Mouse (Mus musculus) heart, postnatal 4 days (tissue): ENCODE data around the gene Stac3. TPM values are rescaled to one million over a fixed set of nuclear protein-coding genes. Genes with fewer than 3 reads are reported as not detected.

ENCODE experiments used
- DNase-seq: peaks from one replicate; pipeline ENCODE4 v3.0.0; 2021
- total RNA-seq, 2 experiments: library from RNA; stranded (reverse); gene quantifications; 2 replicates each; pipeline ENCODE4 v1.2.3; 2021

Gene Stac3
- total RNA-seq: 1 to 10 TPM; 1.8 to 1.9 TPM

- DNase-seq: no peak
Observed at GRCm38 (mm10) chr10:127500894-127501893, at the start of gene Stac3. TSS of gene Stac3 (plus strand) at chr10:127501686.

- no peak for DNase-seq
Observed at GRCm38 (mm10) chr10:127453701-127454100, 47.8 kb upstream of the Stac3 start.

GRCm38 (mm10) chr10:127462411-127463096, 38.9 kb upstream of the Stac3 start:
- DNase-seq: no peak

- DNase-seq: peak; percentile 11
Observed at GRCm38 (mm10) chr10:127471281-127471988, 30.1 kb upstream of the Stac3 start.

DNA sequence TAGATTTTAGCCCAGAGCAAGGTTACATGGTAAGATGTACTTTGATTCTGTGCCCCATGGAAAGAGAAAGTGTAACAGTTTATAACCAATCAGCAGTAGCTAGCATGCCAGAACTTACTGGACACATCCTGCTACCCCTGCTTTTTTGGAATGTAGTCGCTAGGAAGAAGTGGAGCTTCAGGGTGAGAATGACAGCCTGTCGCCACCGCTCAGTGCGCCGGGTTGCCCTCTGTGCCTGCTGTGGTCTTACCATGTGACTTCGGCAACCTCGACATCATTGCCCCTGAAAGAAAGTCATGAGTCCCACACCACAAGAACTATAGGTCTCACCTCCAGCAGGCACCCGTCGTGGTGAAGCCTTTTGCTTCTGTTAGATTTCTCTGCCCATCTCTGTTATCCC, 28.8 kb upstream of the Stac3 start:
- DNase-seq: no peak

DNA sequence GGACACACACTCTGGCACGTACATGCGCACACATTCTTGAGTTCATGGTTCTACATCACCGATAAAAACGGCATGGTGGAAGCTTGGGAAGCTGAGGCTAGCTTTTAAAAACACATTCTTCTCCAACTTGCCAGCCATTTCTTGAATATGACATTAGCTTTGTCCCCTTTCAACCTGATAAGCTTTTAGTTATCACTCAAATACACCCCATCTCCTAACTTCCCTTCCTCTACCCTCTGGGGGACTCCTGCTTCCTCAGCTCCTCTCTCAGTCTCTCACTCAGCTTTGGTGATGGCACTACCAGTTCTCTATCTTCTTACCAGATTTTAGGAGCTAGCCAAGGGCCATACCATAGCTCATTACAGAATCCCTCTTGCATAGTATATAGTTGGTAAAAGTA, 26.3 kb upstream of the Stac3 start:
- DNase-seq: no peak

DNA sequence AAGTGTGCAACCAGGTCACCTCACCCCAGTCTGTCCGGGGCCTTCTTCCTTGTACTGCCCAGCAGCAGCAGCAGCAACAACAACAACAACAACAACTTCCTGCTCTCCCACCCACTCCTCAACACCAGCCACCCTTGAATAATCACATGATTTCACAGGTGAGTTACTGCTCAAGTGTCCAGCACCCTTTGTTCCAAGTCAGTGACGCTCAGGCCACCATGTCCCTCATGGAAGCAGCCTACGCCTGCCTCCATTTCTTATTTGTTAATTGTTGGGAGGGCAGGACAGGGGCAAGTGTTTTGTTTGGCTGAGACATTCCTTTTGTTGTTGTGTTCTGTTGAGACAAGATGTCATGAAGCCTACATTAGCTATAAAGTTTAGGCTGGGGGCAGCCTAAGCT, 24.9 kb upstream of the Stac3 start:
- no peak for DNase-seq

DNA sequence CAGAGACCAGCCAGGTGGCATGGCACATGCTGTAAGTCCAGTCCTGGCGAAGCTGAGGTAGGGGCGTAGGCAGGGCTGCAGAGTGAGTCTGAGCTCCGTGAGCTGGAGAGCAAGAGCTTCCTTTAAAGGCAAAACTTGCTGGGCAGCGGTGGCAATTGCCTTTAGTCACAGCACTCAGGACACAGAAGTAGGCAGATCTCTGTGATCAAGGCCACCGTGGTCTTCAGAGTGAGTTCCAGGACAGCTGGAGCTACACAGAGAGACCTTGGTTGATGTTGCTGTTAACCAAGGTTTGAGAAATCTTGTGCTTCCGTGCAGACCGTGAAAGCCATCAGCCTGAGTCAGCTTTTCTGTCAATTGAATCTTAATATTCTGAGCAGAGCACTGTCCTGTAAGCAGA, 24.2 kb upstream of the Stac3 start:
- no peak for DNase-seq

DNA sequence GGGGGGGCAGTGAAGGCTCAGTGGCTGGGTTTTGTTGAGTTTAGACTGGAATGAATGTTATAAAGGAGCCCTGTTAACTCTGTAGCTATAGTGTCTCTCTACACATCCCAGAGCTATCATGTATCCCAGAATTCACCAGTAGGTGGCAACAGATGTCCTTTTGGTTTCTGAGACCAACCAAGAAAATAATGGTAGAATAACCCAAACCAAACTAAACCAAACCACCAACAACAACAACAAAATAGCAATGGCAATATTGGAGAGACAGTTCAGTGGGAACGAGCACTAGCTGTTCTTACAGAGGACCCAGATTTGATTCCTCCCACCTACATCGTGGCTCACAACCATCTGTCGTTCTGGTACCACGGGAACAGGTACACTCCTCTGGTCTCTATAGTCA, 22.4 kb upstream of the Stac3 start:
- peak; percentile 25 for DNase-seq

- peak; percentile 61 for DNase-seq
Observed at GRCm38 (mm10) chr10:127480833-127481813, 20.4 kb upstream of the Stac3 start.

GRCm38 (mm10) chr10:127485235-127485634, 16.3 kb upstream of the Stac3 start:
- DNase-seq: no peak

- DNase-seq: no peak
Observed at GRCm38 (mm10) chr10:127488856-127489255, 12.6 kb upstream of the Stac3 start.

DNA sequence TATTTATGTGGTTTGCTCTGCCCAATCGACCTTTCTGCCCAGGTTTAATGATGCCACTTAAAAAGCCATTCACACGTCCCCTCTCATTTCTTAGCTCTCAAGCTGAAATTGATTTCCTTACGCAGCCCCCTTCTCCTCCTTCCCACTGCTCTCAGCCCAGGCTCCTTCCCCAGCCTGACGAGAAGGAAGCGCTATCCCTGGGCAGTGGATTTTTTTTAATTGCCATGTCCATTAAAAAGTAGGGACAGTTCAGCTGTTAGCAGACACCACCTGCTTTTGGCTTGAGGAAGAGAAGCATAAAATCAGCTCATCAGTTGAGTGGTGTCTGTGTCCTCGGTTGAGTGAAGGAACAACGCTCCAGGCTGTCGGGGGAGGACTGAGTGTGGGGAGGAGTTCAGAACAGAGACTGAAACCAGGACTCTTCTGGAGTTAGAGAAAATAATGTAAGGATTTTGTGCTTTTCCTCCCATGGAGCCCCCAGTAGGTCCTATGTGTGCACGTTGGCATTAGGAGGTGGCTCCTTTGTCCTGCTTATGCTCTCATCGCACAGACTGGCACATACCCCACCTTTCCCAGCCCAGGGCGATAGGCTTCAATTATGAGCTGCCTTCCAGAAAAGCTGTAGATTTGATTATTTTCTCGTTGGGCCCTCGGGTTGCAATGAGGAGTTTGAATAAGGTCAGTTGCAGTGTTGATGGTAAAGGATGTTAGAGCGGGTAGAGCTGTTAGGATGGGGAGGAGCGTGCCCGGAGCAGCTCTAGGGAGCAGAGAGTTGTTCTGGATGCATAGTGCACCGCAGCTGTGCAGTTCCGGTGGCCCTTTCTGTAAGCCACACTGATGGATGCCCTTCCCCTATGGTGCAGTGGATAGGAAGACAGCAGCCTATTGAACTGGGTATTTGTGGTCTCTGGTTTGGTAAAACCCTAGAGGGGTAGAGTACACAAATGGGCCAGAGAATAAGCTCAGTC, 11.0 kb upstream of the Stac3 start:
- no peak for DNase-seq

DNA sequence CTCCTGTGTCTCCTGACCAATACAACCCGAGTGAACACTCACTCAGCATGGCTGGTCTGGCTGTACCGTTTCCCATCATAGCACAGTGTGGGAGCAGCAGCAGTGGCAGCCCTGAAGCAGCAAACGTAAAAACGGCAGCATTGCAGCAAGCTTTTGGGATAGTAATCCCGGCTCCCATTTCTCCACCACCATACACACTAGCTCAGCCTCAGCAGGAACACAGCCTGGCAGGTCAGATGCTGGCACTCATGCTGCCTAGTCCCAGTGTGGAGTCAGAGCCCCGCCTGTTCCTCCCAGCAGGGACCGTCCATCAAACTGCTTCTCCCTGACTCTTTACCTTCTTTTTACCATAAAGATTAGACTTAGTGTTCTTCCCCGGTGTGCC, 10.4 kb upstream of the Stac3 start:
- DNase-seq: no peak

DNA sequence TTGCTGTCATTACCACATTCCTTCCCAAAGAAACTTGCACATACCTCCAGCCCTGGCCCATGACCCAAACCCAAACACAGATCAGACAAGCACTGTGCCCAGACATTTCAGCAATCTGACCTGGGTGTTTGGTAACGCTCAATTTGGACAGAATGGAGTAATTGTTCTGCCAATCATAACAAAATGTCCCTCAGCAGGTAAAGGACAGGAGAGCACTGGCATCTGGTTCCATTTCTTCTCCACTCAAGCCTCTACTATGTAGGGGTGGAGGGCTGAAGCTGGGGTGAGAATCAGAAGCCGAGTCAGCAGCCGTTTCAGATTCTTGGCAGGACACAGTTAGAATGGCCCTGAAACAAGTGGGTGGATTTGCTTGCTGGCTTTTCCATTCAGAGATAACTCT, 9.4 kb upstream of the Stac3 start:
- no peak for DNase-seq

GRCm38 (mm10) chr10:127496156-127496555, 5.3 kb upstream of the Stac3 start:
- DNase-seq: no peak

GRCm38 (mm10) chr10:127499516-127499915, 2.0 kb upstream of the Stac3 start:
- DNase-seq: no peak

GRCm38 (mm10) chr10:127500042-127500441, 1.4 kb upstream of the Stac3 start:
- no peak for DNase-seq

GRCm38 (mm10) chr10:127508239-127508638, 6.8 kb downstream of the Stac3 start:
- DNase-seq: peak; percentile 81

DNA sequence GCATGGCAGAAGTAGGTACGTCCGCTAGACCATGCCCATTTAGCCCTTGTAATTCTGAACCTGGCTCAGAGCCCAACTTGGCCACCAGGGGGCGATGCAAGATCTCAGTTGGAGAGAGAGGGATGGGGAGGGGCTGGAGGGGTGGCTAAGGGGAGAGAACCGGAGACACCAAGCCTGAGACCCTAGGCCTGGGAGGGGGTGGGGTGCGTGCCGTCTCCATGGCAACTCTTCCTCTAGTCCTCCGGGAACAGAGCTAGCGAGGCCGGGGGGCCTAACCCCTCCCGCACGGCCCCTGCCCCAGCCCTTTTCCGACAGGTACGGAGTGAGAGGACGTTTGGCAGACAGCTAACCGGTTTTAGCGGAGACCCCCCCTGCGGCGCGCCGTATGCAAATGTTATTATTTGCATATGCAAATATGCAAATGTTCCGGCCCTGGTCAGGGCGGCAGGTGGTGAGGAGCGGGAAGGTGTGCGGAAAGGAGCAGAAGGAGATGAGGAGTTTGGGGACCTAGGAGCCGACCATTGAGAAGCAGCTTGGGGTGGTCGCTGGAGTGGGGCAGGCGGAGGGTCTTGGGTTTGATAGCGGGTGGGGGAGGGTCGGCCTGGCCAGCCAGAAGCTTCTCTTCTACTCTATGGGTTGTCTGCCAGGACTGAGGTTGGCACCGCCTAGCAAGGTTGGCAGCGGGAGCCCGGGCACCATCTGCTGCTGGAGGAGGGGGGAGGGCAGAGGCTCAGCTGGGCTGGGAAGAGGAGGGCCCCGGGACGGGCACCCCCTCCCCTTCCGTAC, 7.8 kb downstream of the Stac3 start:
- DNase-seq: peak; percentile 93
